Mouse (Mus musculus): Measurements from ENCODE around the gene Nek5. TPM values are rescaled to one million over a fixed set of nuclear protein-coding genes. Genes with fewer than 3 reads are reported as not detected.

Nek5 gene
- polyA plus RNA-seq, 1 experiment = not detected

- Histone ChIP-seq H3K36me3 (ENCODE audit: control insufficient read depth, insufficient read depth) (peaks cover 1% of the 10 kb centered on the region), H3K79me2 (ENCODE audit: control insufficient read depth, insufficient read depth) (peaks cover 22% of the 10 kb centered on the region), H3K4me3 (no peak overlapping the region), H3K4me2 (ENCODE audit: low read depth) (no peak overlapping the region), H3ac (ENCODE audit: control insufficient read depth, insufficient read length) (no peak overlapping the region), H3K27me3 (ENCODE audit: control insufficient read depth, insufficient read depth, insufficient read length) (peaks cover 20% of the 10 kb centered on the region)
- TF ChIP-seq TCF3 (IDR thresholded peaks at IDR 0.05; ENCODE audit: insufficient read length, low read depth) (no peak), SRF (IDR thresholded peaks at IDR 0.05; ENCODE audit: control insufficient read depth, insufficient read length, low read depth) (no peak), REST (IDR thresholded peaks at IDR 0.05; ENCODE audit: insufficient read depth, insufficient read length) (no peak), MAX (IDR thresholded peaks at IDR 0.05; ENCODE audit: low read depth) (no peak), TCF12 (IDR thresholded peaks at IDR 0.05; ENCODE audit: insufficient read depth, poor library complexity, severe bottlenecking) (no peak), MYOD1 (IDR thresholded peaks at IDR 0.05; ENCODE audit: control insufficient read depth in 1 of 3, insufficient read length in 2 of 3, low read depth in 2 of 3) (no peak)
Observed at GRCm38 (mm10) chr8:22058368-22058767, 66.5 kb downstream of the Nek5 start.

GRCm38 (mm10) chr8:22056850-22057249 lies 68.0 kb downstream of the Nek5 start:
- Histone ChIP-seq H3K79me2 (ENCODE audit: control insufficient read depth, insufficient read depth) (peaks cover 10% of the 10 kb centered on the region), H3K4me3 (no peak overlapping the region), H3K36me3 (ENCODE audit: control insufficient read depth, insufficient read depth) (no peaks in the 10 kb centered on the region), H3K4me2 (ENCODE audit: low read depth) (no peak overlapping the region), H3K27me3 (ENCODE audit: control insufficient read depth, insufficient read depth, insufficient read length) (peaks cover 20% of the 10 kb centered on the region), H3ac (ENCODE audit: control insufficient read depth, insufficient read length) (no peak overlapping the region)
- TF ChIP-seq POLR2AphosphoS2 (IDR thresholded peaks at IDR 0.05; ENCODE audit: insufficient read length, low read depth) (no peak), TCF12 (IDR thresholded peaks at IDR 0.05; ENCODE audit: insufficient read depth, poor library complexity, severe bottlenecking) (no peak), TCF3 (IDR thresholded peaks at IDR 0.05; ENCODE audit: insufficient read length, low read depth) (no peak), USF1 (IDR thresholded peaks at IDR 0.05; ENCODE audit: low read depth) (no peak), MYOG (IDR thresholded peaks at IDR 0.05; ENCODE audit: control insufficient read depth in 1 of 3, insufficient read depth in 1 of 3, insufficient read length in 2 of 3, low read depth in 2 of 3) (no peak), MYOD1 (IDR thresholded peaks at IDR 0.05; ENCODE audit: control insufficient read depth in 1 of 3, insufficient read length in 2 of 3, low read depth in 2 of 3) (no peak), POLR2A (IDR thresholded peaks at IDR 0.05; ENCODE audit: insufficient read length, low read depth) (no peak), SRF (IDR thresholded peaks at IDR 0.05; ENCODE audit: control insufficient read depth, insufficient read length, low read depth) (no peak), CEBPB (IDR thresholded peaks at IDR 0.05; ENCODE audit: insufficient read depth, poor library complexity, severe bottlenecking) (no peak), MAX (IDR thresholded peaks at IDR 0.05; ENCODE audit: low read depth) (no peak), E2F4 (IDR thresholded peaks at IDR 0.05; ENCODE audit: insufficient read depth) (no peak), REST (IDR thresholded peaks at IDR 0.05; ENCODE audit: insufficient read depth, insufficient read length) (no peak)

GRCm38 (mm10) chr8:22055492-22055877 lies 69.4 kb downstream of the Nek5 start:
- H3K4me3 ChIP-seq = no peak overlapping the region
- no peaks in the 10 kb centered on the region for H3K36me3 ChIP-seq (ENCODE audit: control insufficient read depth, insufficient read depth)
- TF ChIP-seq POLR2AphosphoS2 (IDR thresholded peaks at IDR 0.05; ENCODE audit: insufficient read length, low read depth) (no peak), MAX (IDR thresholded peaks at IDR 0.05; ENCODE audit: low read depth) (no peak), TCF12 (IDR thresholded peaks at IDR 0.05; ENCODE audit: insufficient read depth, poor library complexity, severe bottlenecking) (no peak), MYOD1 (IDR thresholded peaks at IDR 0.05; ENCODE audit: control insufficient read depth in 1 of 3, insufficient read length in 2 of 3, low read depth in 2 of 3) (no peak), CEBPB (IDR thresholded peaks at IDR 0.05; ENCODE audit: insufficient read depth, poor library complexity, severe bottlenecking) (no peak), USF1 (IDR thresholded peaks at IDR 0.05; ENCODE audit: low read depth) (no peak), MYOG (IDR thresholded peaks at IDR 0.05; ENCODE audit: control insufficient read depth in 1 of 3, insufficient read depth in 1 of 3, insufficient read length in 2 of 3, low read depth in 2 of 3) (no peak), POLR2A (IDR thresholded peaks at IDR 0.05; ENCODE audit: insufficient read length, low read depth) (no peak), REST (IDR thresholded peaks at IDR 0.05; ENCODE audit: insufficient read depth, insufficient read length) (no peak), SRF (IDR thresholded peaks at IDR 0.05; ENCODE audit: control insufficient read depth, insufficient read length, low read depth) (no peak), E2F4 (IDR thresholded peaks at IDR 0.05; ENCODE audit: insufficient read depth) (no peak), TCF3 (IDR thresholded peaks at IDR 0.05; ENCODE audit: insufficient read length, low read depth) (no peak)
- no peak overlapping the region for H3ac ChIP-seq (ENCODE audit: control insufficient read depth, insufficient read length)
- H3K4me2 ChIP-seq (ENCODE audit: low read depth) = no peak overlapping the region
- H3K79me2 ChIP-seq (ENCODE audit: control insufficient read depth, insufficient read depth) = no peaks in the 10 kb centered on the region
- H3K27me3 ChIP-seq (ENCODE audit: control insufficient read depth, insufficient read depth, insufficient read length) = peaks cover 20% of the 10 kb centered on the region

GRCm38 (mm10) chr8:22054674-22055491 lies 70.0 kb downstream of the Nek5 start:
- Histone ChIP-seq H3ac (ENCODE audit: control insufficient read depth, insufficient read length) (no peak overlapping the region), H3K4me2 (ENCODE audit: low read depth) (no peak overlapping the region), H3K79me2 (ENCODE audit: control insufficient read depth, insufficient read depth) (no peaks in the 10 kb centered on the region), H3K36me3 (ENCODE audit: control insufficient read depth, insufficient read depth) (no peaks in the 10 kb centered on the region), H3K27me3 (ENCODE audit: control insufficient read depth, insufficient read depth, insufficient read length) (peaks cover 18% of the 10 kb centered on the region), H3K4me3 (no peak overlapping the region)
- no peak for TF ChIP-seq CEBPB (IDR thresholded peaks at IDR 0.05; ENCODE audit: insufficient read depth, poor library complexity, severe bottlenecking)
- no peak for TF ChIP-seq TCF12 (IDR thresholded peaks at IDR 0.05; ENCODE audit: insufficient read depth, poor library complexity, severe bottlenecking)
- TF ChIP-seq REST (IDR thresholded peaks at IDR 0.05; ENCODE audit: insufficient read depth, insufficient read length) = no peak
- TF ChIP-seq MYOG (IDR thresholded peaks at IDR 0.05; ENCODE audit: control insufficient read depth in 1 of 3, insufficient read depth in 1 of 3, insufficient read length in 2 of 3, low read depth in 2 of 3) = no peak

Data from myocyte (in vitro differentiated cells).